Mouse (Mus musculus): Measurements from ENCODE around the gene Zfp219. TPM values are rescaled to one million over a fixed set of nuclear protein-coding genes. Genes with fewer than 3 reads are reported as not detected.

Gene Zfp219
- total and polyA plus RNA-seq, 3 experiments: 36.3 to 46.9 TPM; not detected in 1

- peak; percentile 80 for DNase-seq (ENCODE audit: low read depth, low spot score)
- H3K27ac ChIP-seq (ENCODE audit: control insufficient read depth, low read depth, low read length): peak overlapping the region; percentile 74
- TF ChIP-seq CTCF (IDR thresholded peaks at IDR 0.05 in 2 of 3, conservative IDR thresholded peaks at IDR 0.05 in 1 of 3; ENCODE audit: control insufficient read depth in 1 of 3, insufficient read depth in 1 of 3, low read depth in 2 of 3, low read length in 3 of 3, poor library complexity in 1 of 3, severe bottlenecking in 1 of 3) (peak in 1 of 3 experiments; percentile 7; a peak in 1 of 6 replicates), MYC (IDR thresholded peaks at IDR 0.05; ENCODE audit: low read depth, low read length) (no peak), TAL1 (IDR thresholded peaks at IDR 0.05; ENCODE audit: low read length) (no peak), HCFC1 (IDR thresholded peaks at IDR 0.05; ENCODE audit: low read depth, low read length) (peak; percentile 62), POLR2AphosphoS2 (IDR thresholded peaks at IDR 0.05; ENCODE audit: low read length) (peak; percentile 70; the same call in 1 of the 2 replicates), CHD1 (IDR thresholded peaks at IDR 0.05; ENCODE audit: low read depth, low read length) (no peak), NRF1 (IDR thresholded peaks at IDR 0.05; ENCODE audit: insufficient read depth, low read depth, low read length, poor library complexity, severe bottlenecking) (no peak), JUND (IDR thresholded peaks at IDR 0.05; ENCODE audit: low read depth, low read length) (no peak), MEF2A (IDR thresholded peaks at IDR 0.05; ENCODE audit: extremely low read depth, insufficient replicate concordance, low read depth, low read length, poor library complexity, severe bottlenecking) (no peak), GATA1 (IDR thresholded peaks at IDR 0.05; ENCODE audit: low read depth, low read length) (peak; percentile 67; the same call in 1 of the 2 replicates), MAFK (IDR thresholded peaks at IDR 0.05; ENCODE audit: borderline replicate concordance, low read depth, low read length) (no peak), ELF1 (IDR thresholded peaks at IDR 0.05; ENCODE audit: low read depth, low read length) (peak; percentile 80), MXI1 (IDR thresholded peaks at IDR 0.05; ENCODE audit: low read depth, low read length) (no peak), USF1 (IDR thresholded peaks at IDR 0.05; ENCODE audit: low read depth, low read length) (no peak), POLR2A (IDR thresholded peaks at IDR 0.05; ENCODE audit: control insufficient read depth in 1 of 2, insufficient read depth in 1 of 2, low read depth in 1 of 2, low read length in 2 of 2, poor library complexity in 1 of 2) (peak in 1 of 2 experiments; percentile 48; a peak in 1 of 4 replicates), RCOR1 (IDR thresholded peaks at IDR 0.05; ENCODE audit: low read depth, low read length) (0 out of 2 replicates have a peak, but pooled peaks have one; percentile 14), MAZ (IDR thresholded peaks at IDR 0.05; ENCODE audit: low read depth, low read length) (no peak), BHLHE40 (IDR thresholded peaks at IDR 0.05; ENCODE audit: borderline replicate concordance, low read depth, low read length) (no peak), SMC3 (IDR thresholded peaks at IDR 0.05; ENCODE audit: low read depth, low read length) (no peak), KAT2A (conservative IDR thresholded peaks at IDR 0.05; ENCODE audit: low read depth, low read length) (no peak; the same call in 1 of the 2 replicates), EP300 (IDR thresholded peaks at IDR 0.05; ENCODE audit: low read depth in 1 of 2, low read length in 2 of 2) (no peak), TBP (IDR thresholded peaks at IDR 0.05; ENCODE audit: low read depth, low read length) (peak; percentile 58), ZKSCAN1 (IDR thresholded peaks at IDR 0.05; ENCODE audit: low read depth, low read length) (no peak), ZC3H11A (IDR thresholded peaks at IDR 0.05; ENCODE audit: low read depth, low read length) (no peak), USF2 (IDR thresholded peaks at IDR 0.05; ENCODE audit: borderline replicate concordance in 1 of 2, insufficient read depth in 1 of 2, low read depth in 1 of 2, low read length in 2 of 2) (no peak), ZNF384 (IDR thresholded peaks at IDR 0.05; ENCODE audit: low read depth, low read length) (no peak), TCF12 (IDR thresholded peaks at IDR 0.05; ENCODE audit: low read depth, low read length) (peak; percentile 40; the same call in 1 of the 2 replicates), SIN3A (IDR thresholded peaks at IDR 0.05; ENCODE audit: low read length) (peak; percentile 81), RAD21 (IDR thresholded peaks at IDR 0.05; ENCODE audit: low read depth, low read length) (no peak), ETS1 (IDR thresholded peaks at IDR 0.05; ENCODE audit: low read depth, low read length) (no peak), UBTF (IDR thresholded peaks at IDR 0.05; ENCODE audit: borderline replicate concordance, insufficient read depth, low read depth, low read length) (no peak), MAX (IDR thresholded peaks at IDR 0.05; ENCODE audit: low read length) (no peak)
Observed at GRCm38 (mm10) chr14:52014761-52015311, 5.7 kb downstream of the Zfp219 start.

More at GRCm38 (mm10) chr14:52014761-52015311, 5.7 kb downstream of the Zfp219 start:
- no peaks in the 10 kb centered on the region for H3K27me3 ChIP-seq (ENCODE audit: control insufficient read depth in 1 of 2, insufficient read depth in 2 of 2, low read length in 2 of 2)
- H3K9me3 ChIP-seq (replicated peaks; ENCODE audit: insufficient read depth, low read length): no peaks in the 10 kb centered on the region
- peaks cover 0 to 11% of the 10 kb centered on the region in 2 experiments; a peak in 2 of 4 replicates for H3K36me3 ChIP-seq (ENCODE audit: control insufficient read depth in 1 of 2, insufficient read depth in 2 of 2, low read length in 2 of 2)
- H3K9ac ChIP-seq (ENCODE audit: control insufficient read depth, low read depth, low read length, poor library complexity, severe bottlenecking): peak overlapping the region; percentile 77
- H3K4me1 ChIP-seq (ENCODE audit: control insufficient read depth in 1 of 2, insufficient read depth in 2 of 2, low read length in 2 of 2): peaks cover 0 to 26% of the 10 kb centered on the region in 2 experiments; a peak in 3 of 4 replicates
- H3K79me2 ChIP-seq (ENCODE audit: control insufficient read depth, insufficient read depth, low read length, poor library complexity): peaks cover 10% of the 10 kb centered on the region
- H3K4me3 ChIP-seq (ENCODE audit: control insufficient read depth in 1 of 2, insufficient read depth in 1 of 2, low read depth in 2 of 2, low read length in 2 of 2): peak overlapping the region; percentile 72 to 77

Data from MEL (cell line).